Mouse (Mus musculus) testis, adult 2 months (tissue): Measurements from ENCODE around the gene Slc25a40.

Experiments
- CTCF ChIP-seq: fragments of 200-500 bp; IDR thresholded peaks from 2 replicates; pipeline ENCODE4 v1.5.1; 2012; ENCODE audit warnings: low read depth, mild to moderate bottlenecking, inconsistent platforms, low read length, moderate library complexity; ENCODE audit not compliant: control insufficient read depth, insufficient read depth, insufficient replicate concordance
- POLR2A ChIP-seq: fragments of 200-500 bp; IDR thresholded peaks from 2 replicates; pipeline ENCODE4 v1.6.1; 2012; ENCODE audit warnings: low read depth, mild to moderate bottlenecking, inconsistent platforms, low read length, moderate library complexity; ENCODE audit not compliant: control insufficient read depth

GRCm38 (mm10) chr5:8487989-8488700 is 65.5 kb downstream of the Slc25a40 start:
- TF ChIP-seq CTCF (no peak), POLR2A (no peak)
